9 mouse cellular contexts compared by ENCODE assay signal in genomic region chr19:5810840-5811563, GRCm38 (mm10). TPM values are rescaled to one million over a fixed set of nuclear protein-coding genes. Genes with fewer than 3 reads are reported as not detected.
DNase-seq lines count a peak whose midpoint lies in the region; ATAC-seq and TF ChIP-seq lines count a peak whose summit lies in the region.
"Had no signal": no experiment of that assay in that cellular context is flagged by ENCODE, and none has a peak within 500 bp of the region (broad histone marks: within the 10 kb centered on the region; RNA-seq: fewer than 3 reads in every experiment).

No protein-coding gene starts in this region.

- peak overlapping the region; percentile 86 for H3K27ac ChIP-seq in forebrain, embryonic 10.5 days
- H3K27ac ChIP-seq in forebrain, embryonic 11.5 days (ENCODE audit: low read depth, low read length), result no peak overlapping the region
- H3K27ac ChIP-seq in ES-E14 (ENCODE audit: insufficient read depth, low read depth, low read length, poor library complexity, severe bottlenecking), result peak overlapping the region; percentile 99
- peak overlapping the region; percentile 99 for H3K27ac ChIP-seq in heart, embryonic 16.5 days (ENCODE audit: low read length)
- H3K27ac ChIP-seq in macrophage, result peak overlapping the region; percentile 82

- no peaks in the 10 kb centered on the region for H3K27me3 ChIP-seq in forebrain, embryonic 10.5 days (ENCODE audit: poor library complexity, severe bottlenecking)
- H3K27me3 ChIP-seq in forebrain, embryonic 11.5 days (ENCODE audit: control insufficient read depth, insufficient read depth, low read length), result no peaks in the 10 kb centered on the region
- no peaks in the 10 kb centered on the region for H3K27me3 ChIP-seq in heart, embryonic 16.5 days (ENCODE audit: control insufficient read depth, insufficient read depth, low read length)
- H3K27me3 ChIP-seq: CH12.LX had no signal

- no peak for ATAC-seq in forebrain, embryonic 11.5 days (replicated peaks; ENCODE audit: low FRiP score)
- ATAC-seq in heart, embryonic 16.5 days (replicated peaks; ENCODE audit: extremely low read depth, insufficient read depth, low FRiP score), result no peak

- no peak overlapping the region for H3K4me3 ChIP-seq in forebrain, embryonic 10.5 days
- no peak overlapping the region for H3K4me3 ChIP-seq in forebrain, embryonic 11.5 days (ENCODE audit: low read depth, low read length)
- H3K4me3 ChIP-seq in ES-E14 (ENCODE audit: insufficient read depth in 1 of 2, low read depth in 1 of 2, low read length in 2 of 2, poor library complexity in 1 of 2, severe bottlenecking in 1 of 2) (no peak overlapping the region), macrophage (ENCODE audit: inconsistent target) (no peak overlapping the region)
- H3K4me3 ChIP-seq in heart, embryonic 16.5 days (ENCODE audit: low read length), result no peak overlapping the region; the same call in 1 of the 2 replicates

- no peak for DNase-seq in forebrain, embryonic 10.5 days (ENCODE audit: extremely low spot score, low spot score)
- DNase-seq in forebrain, embryonic 11.5 days (ENCODE audit: low spot score), result no peak
- DNase-seq in ES-E14 (ENCODE audit: low read depth, low spot score), result no peak
- DNase-seq in testis, postnatal 14 days (ENCODE audit: low spot score), result no peak
- no peak for DNase-seq in adipocyte (ENCODE audit: low spot score)
- DNase-seq in layer of hippocampus, adult 8-10 months (ENCODE audit: low spot score in 2 of 2), result no peak

- no peaks in the 10 kb centered on the region for H3K79me2 ChIP-seq in macrophage (ENCODE audit: inconsistent target)

- H3K4me2 ChIP-seq in forebrain, embryonic 11.5 days (ENCODE audit: low read depth, low read length, severe bottlenecking), result no peak overlapping the region
- peak overlapping the region; percentile 55 for H3K4me2 ChIP-seq in heart, embryonic 16.5 days (ENCODE audit: low read depth, low read length)

- H3K9me3 ChIP-seq in forebrain, embryonic 10.5 days, result no peaks in the 10 kb centered on the region
- no peaks in the 10 kb centered on the region for H3K9me3 ChIP-seq in forebrain, embryonic 11.5 days (ENCODE audit: control insufficient read depth, low read length)
- no peaks in the 10 kb centered on the region for H3K9me3 ChIP-seq in ES-E14 (ENCODE audit: control insufficient read depth, insufficient read depth, low read depth, low read length)
- H3K9me3 ChIP-seq in heart, embryonic 16.5 days (replicated peaks; ENCODE audit: control insufficient read depth, low read length), result no peaks in the 10 kb centered on the region

- in situ Hi-C loops in ES-E14 (cut with MboI; ENCODE audit: low sequenced_read_pairs in 2 of 2, unreplicated experiment in 2 of 2), result no loop called here

- no peaks in the 10 kb centered on the region for H3K36me3 ChIP-seq in forebrain, embryonic 10.5 days (replicated peaks)
- no peaks in the 10 kb centered on the region for H3K36me3 ChIP-seq in forebrain, embryonic 11.5 days (ENCODE audit: control insufficient read depth, insufficient read depth, low read length)
- H3K36me3 ChIP-seq in ES-E14 (ENCODE audit: control insufficient read depth, insufficient read depth, low read length, poor library complexity, severe bottlenecking), result no peaks in the 10 kb centered on the region
- no peaks in the 10 kb centered on the region for H3K36me3 ChIP-seq in heart, embryonic 16.5 days (ENCODE audit: control insufficient read depth, insufficient read depth)
- no peaks in the 10 kb centered on the region for H3K36me3 ChIP-seq in macrophage (ENCODE audit: inconsistent target)

- H3K9ac ChIP-seq in forebrain, embryonic 11.5 days (ENCODE audit: low read length), result no peak overlapping the region
- peak overlapping the region; percentile 37 for H3K9ac ChIP-seq in ES-E14 (ENCODE audit: insufficient read depth, low read depth, low read length, poor library complexity, severe bottlenecking)
- peak overlapping the region; percentile 68 for H3K9ac ChIP-seq in heart, embryonic 16.5 days (ENCODE audit: low read length)

- 84% methylated on average over 9 of the region's 9 CpGs for WGBS in forebrain, embryonic 10.5 days
- 82% methylated on average over 9 of the region's 9 CpGs for WGBS in forebrain, embryonic 11.5 days
- WGBS in heart, embryonic 16.5 days, result 52% methylated on average over 9 of the region's 9 CpGs
- WGBS in macrophage (ENCODE audit: missing documents), result 86% methylated on average over 8 of the region's 9 CpGs

- H3K4me1 ChIP-seq in forebrain, embryonic 10.5 days, result peaks cover 83% of the 10 kb centered on the region
- H3K4me1 ChIP-seq in forebrain, embryonic 11.5 days (replicated peaks; ENCODE audit: control insufficient read depth, insufficient read depth, low read length), result peaks cover 23% of the 10 kb centered on the region
- H3K4me1 ChIP-seq in ES-E14 (ENCODE audit: control insufficient read depth in 2 of 2, insufficient read depth in 2 of 2, low read length in 2 of 2, poor library complexity in 1 of 2), result peaks cover 21 to 53% of the 10 kb centered on the region in 2 experiments; a peak in 3 of 4 replicates
- H3K4me1 ChIP-seq in heart, embryonic 16.5 days (ENCODE audit: control insufficient read depth, insufficient read depth, low read length), result peaks cover 55% of the 10 kb centered on the region

TF ChIP-seq in ES-E14, 5 proteins besides CTCF, POLR2A, EP300 and RAD21:
- TF ChIP-seq ZNF384 (IDR thresholded peaks at IDR 0.05; ENCODE audit: low read depth, low read length) (no peak), ZC3H11A (IDR thresholded peaks at IDR 0.05; ENCODE audit: borderline replicate concordance, low read depth, low read length) (no peak), HCFC1 (IDR thresholded peaks at IDR 0.05; ENCODE audit: borderline replicate concordance, insufficient read depth, low read length) (no peak), MAFK (IDR thresholded peaks at IDR 0.05; ENCODE audit: insufficient read depth, low read depth, low read length) (no peak), CHD2 (IDR thresholded peaks at IDR 0.05; ENCODE audit: low read depth, low read length) (no peak)

RNA-seq across cellular contexts. Expression of gene Scyl1, which starts 39.8 kb away (rescaled TPM):
- polyA plus RNA-seq in forebrain, embryonic 10.5 days (2016; fragmentation: Nextera tagmentation; extraction: Ambion mirVana), result 63.4 and 64.6 TPM in 2 replicates
- polyA plus RNA-seq in forebrain, embryonic 11.5 days (2014; fragmentation: Nextera tagmentation; extraction: Ambion mirVana), result 65.2 and 66.3 TPM in 2 replicates
- total RNA-seq in ES-E14 (2012; rRNA removed), result 55.6 and 80.8 TPM in 2 replicates
- polyA plus RNA-seq in heart, embryonic 16.5 days (2015; fragmentation: Nextera tagmentation; extraction: Ambion mirVana), result 62.1 and 66.6 TPM in 2 replicates
- 100 to 1,000 TPM in 7 of 26 experiments, 10 to 100 TPM in 19; 63.9 to 148 (median 86.2) TPM for total RNA-seq in macrophage (2018; cell fraction: chromatin; rRNA removed)
- total RNA-seq in macrophage (2018; cell fraction: cytosol; rRNA removed), result 10 to 100 TPM; 31.6 to 62.4 (median 45.0) TPM
- 100 to 1,000 TPM in 4 of 26 experiments, 10 to 100 TPM in 22; 42.7 to 104 (median 71.0) TPM for total RNA-seq in macrophage (2018; cell fraction: nucleus; rRNA removed)
- 46.2 to 54.8 TPM (median 52.4 TPM) in 3 replicates for polyA plus RNA-seq in macrophage (2018)
- total RNA-seq in layer of hippocampus, adult 8-10 months (2022), result 10 to 100 TPM; 77.7 to 94.4 (median 88.1) TPM
